Mouse (Mus musculus): ENCODE results near the gene Med18.
"Not testable (repeated sequence)": the region's sequence is repeated elsewhere in the genome, so short reads cannot be mapped to it uniquely, and the experiment has no call there.

The Med18 gene

GRCm38 (mm10) chr4:132482956-132483608 is 19.4 kb upstream of the Med18 start:
- peak in 1 of 2 experiments; percentile 71 for DNase-seq (ENCODE audit: inconsistent age in 2 of 2, low spot score in 1 of 2)

- DNase-seq (ENCODE audit: inconsistent age in 2 of 2, low spot score in 1 of 2), result not testable (repeated sequence)
These were observed 18.4 kb upstream of the Med18 start for GRCm38 (mm10) chr4:132482104-132482503.

DNA sequence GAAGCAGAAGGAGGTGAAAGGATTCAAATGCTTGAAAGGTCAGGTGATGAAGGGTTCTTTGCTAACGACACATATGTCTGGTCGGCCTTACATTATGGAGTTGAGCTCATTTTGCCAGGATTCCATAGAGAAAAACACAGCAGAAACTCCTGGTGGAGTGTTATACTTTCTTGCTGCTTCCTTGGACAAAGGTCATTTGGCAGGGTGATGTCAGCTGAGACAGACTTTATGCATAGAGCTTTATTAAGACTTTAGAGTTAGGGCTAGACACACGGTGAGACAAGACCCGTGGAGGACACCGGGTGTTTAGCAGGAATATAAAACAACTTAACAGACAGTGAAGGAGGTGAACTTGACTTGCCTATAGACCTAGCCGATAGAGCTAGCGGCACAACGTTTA is 14.1 kb upstream of the Med18 start:
- no peak for DNase-seq (ENCODE audit: inconsistent age in 2 of 2, low spot score in 1 of 2)

DNA sequence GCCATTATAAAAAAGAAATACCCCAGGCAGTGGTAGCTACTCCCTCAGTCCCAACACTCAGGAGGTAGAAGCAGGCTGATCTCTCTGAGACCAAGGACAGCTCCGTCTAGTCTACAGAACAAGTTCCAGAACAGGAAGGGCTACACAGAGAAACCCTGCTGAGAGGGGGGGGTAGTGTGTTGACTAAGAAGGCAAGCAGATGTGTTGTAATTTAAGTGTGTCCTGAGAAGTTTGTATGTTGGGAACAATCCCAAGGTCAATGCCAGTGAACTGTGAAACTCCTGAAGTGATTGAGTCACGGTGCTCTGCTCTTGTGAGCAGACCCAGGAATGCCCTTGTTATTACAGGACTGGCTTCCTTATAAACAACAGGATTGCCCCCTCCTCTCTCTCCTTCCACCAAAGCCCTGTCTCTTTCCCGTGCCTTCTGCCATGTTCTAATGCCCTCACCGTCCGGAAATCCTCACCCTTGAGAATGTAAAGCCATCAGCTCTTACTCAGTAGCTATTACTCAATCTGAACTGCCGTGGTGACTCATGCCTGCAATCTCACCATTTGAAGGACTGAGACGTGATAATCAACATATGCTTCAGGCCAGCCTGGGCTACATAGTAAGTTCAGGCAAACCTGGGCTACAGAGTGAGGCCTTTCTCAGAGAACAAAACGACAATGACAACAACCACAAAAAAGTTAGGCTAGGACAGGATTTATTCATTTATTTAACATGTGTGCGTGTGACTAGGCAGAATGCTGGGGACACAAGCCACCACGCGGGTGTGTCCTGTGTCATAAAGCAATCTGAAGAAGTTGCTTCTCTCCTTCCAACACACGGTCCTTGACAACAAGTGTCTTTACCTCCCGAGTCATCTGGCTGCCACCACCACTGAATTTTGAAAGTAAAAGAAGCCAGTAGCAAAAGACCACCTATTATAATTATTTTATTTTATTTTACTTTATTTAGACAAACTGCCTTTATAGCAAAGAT is 12.5 kb upstream of the Med18 start:
- peak in 1 of 2 experiments; percentile 87 for DNase-seq (ENCODE audit: inconsistent age in 2 of 2, low spot score in 1 of 2)

DNA sequence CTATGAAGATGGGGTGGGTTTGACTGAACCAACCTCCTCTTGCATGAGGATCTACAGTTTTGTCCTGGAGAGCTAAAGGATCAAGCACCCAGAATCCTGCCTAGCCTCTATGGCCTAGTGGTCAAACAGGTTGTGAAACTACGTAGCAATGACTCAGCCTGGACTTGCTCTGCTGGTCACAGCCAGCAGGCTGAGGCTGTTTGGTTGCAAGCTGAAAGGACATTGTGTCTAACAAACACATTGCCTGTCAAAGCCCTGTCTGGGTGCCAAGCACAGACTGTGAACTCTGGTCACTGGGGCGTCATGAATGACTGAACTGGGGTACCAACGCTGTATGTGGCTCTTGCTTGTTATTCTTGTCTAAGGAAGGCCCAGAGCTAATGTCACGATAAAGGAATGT is 10.9 kb upstream of the Med18 start:
- peak; percentile 53 to 82 for DNase-seq (ENCODE audit: inconsistent age in 2 of 2, low spot score in 1 of 2)

DNA sequence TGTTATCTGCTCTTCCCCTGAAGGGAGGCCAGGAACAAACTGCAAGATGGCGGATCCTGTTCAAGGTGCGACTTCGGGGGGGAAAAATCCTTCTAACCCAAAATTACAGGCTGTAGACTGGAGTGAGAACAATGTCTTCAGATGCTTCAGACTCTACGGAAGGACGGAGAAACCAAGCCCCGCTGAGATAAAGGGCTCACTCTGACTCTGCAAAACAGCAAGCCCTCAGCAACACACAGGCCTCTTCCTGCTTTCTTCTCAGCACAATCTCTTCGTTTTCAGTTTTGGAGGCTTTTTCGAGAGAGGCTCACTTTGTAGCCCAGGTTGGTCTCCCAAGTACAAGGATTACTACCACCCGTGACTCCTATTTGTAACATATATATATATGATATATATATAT is 9.7 kb upstream of the Med18 start:
- DNase-seq (ENCODE audit: inconsistent age in 2 of 2, low spot score in 1 of 2), result no peak

DNA sequence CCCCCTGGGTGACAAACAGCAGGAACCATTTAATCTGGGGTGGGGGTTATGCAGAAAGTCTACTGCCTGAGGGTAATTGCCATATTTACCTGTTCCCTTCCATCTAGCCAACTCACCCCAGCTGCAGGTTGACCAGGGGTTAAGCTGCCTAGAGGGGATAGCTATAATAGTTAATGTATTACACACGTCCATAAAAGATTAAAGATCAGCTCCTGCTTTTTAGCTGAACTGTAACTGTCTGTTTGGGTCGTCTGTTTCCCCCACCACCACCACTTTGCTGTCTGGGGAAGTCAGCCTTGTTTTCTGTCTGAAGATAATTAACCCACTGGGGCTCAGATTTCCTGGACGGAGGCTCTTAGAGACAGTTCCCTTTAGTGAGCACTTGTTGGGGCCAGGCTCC is 6.2 kb upstream of the Med18 start:
- no peak for DNase-seq (ENCODE audit: inconsistent age in 2 of 2, low spot score in 1 of 2)

- DNase-seq (ENCODE audit: inconsistent age in 2 of 2, low spot score in 1 of 2), result no peak
These were observed 513 bp upstream of the Med18 start for GRCm38 (mm10) chr4:132464255-132464613.

- DNase-seq (ENCODE audit: inconsistent age in 2 of 2, low spot score in 1 of 2), result no peak
These were observed 885 bp downstream of the Med18 start for GRCm38 (mm10) chr4:132462836-132463235.

- DNase-seq (ENCODE audit: inconsistent age in 2 of 2, low spot score in 1 of 2), result no peak
These were observed 3.5 kb downstream of the Med18 start for GRCm38 (mm10) chr4:132460225-132460624.

DNA sequence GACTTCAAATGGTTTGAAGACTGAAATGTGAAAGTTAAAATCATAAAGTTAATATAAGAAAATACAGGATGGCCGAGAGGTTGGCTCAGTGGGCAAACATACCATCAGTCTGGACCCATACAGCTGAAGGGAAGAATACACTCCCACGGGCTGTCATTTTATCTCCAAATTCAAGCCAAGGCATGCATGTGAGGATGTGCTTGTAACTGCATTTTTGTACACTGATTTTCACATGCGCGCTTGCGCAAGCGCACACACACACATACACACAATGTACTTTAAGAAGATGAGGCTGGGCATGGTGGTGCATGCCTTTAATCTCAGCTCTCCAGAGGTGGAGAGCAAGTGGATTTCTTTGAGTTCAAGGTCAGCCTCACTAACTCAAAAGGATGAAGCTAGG is 8.2 kb downstream of the Med18 start:
- DNase-seq (ENCODE audit: inconsistent age in 2 of 2, low spot score in 1 of 2), result no peak

- DNase-seq (ENCODE audit: inconsistent age in 2 of 2, low spot score in 1 of 2), result no peak
These were observed 8.6 kb downstream of the Med18 start for GRCm38 (mm10) chr4:132455146-132455545.

DNA sequence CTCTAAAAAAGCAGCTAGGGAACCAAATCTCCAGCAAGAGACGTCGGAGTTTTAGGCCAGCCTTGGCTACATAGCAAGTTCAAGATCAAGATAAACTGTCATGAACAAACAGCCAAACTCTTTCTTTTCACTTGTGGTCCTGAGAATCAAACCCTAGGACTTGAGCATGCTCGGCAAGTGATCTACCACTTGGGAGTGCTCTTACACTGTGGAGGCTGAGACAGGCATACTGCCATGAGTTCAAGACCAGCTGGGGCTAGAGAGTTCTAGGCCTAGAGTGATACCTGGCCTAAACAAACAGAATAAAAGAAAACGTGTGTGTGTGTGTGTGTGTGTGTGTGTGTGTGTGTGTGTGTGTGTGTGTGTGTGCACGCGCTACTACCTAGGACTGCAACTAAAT is 9.5 kb downstream of the Med18 start:
- DNase-seq (ENCODE audit: inconsistent age in 2 of 2, low spot score in 1 of 2), result no peak

DNA sequence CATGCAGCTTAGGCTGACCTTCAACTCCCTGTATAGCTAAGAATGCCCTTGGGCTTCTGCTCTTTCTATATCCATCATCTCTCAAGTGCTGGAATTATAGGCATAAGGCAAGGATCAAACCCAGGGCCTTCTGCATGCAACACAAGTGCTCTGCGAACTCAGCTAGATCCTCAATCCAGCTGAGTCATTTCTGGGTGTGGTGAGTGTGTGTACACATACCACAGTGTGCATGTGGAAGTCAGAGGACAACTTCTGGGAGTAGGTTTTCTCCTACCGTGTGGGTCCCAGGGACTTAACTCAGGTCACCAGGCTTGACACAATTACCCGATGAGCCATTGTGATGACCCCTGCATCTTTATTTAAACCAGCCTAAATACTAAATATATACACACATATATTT is 13.9 kb downstream of the Med18 start:
- DNase-seq (ENCODE audit: inconsistent age in 2 of 2, low spot score in 1 of 2), result no peak

DNA sequence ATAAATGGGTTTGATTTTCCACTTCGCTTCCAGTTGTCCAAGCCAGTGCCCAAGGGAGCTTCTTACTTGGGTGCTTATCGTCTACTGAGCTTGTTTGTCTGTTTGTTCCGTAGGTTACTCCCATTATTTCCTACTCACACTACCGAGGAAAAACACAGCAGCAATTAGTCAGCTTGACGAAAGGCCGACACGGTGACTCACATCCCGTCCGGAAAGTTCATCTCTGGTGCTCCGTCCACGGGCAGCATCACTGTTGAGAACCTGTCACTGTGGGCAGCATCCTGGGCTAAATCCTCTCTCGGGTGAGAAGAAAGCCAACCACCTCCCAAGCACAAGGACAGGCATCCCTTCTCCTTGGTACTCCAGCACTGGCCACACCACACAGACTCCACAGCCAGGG is 17.6 kb downstream of the Med18 start:
- peak; percentile 57 to 73 for DNase-seq (ENCODE audit: inconsistent age in 2 of 2, low spot score in 1 of 2)

DNA sequence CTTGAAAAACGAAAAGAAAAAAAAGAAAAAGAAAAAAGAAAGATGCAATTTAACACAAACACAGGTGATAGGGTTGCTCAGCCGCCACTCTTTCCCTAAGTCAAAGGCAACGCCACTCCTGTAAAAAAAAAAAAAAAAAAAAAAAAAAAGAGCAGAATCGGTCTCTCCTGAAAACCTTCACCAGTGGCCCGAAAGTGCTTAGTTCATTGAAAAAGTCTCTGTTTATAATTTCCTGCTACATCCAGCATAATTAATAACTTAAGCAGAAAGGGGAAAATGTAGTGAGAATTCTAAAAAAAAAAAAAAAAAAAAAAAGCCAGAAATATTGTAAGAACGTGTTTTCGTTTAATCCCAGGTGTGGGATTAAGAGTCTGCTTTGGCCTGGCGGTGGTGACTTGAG is 19.2 kb downstream of the Med18 start:
- no peak for DNase-seq (ENCODE audit: inconsistent age in 2 of 2, low spot score in 1 of 2)

GRCm38 (mm10) chr4:132437857-132438256 is 25.9 kb downstream of the Med18 start:
- DNase-seq (ENCODE audit: inconsistent age in 2 of 2, low spot score in 1 of 2), result no peak

GRCm38 (mm10) chr4:132432717-132433372 is 30.9 kb downstream of the Med18 start:
- no peak for DNase-seq (ENCODE audit: inconsistent age in 2 of 2, low spot score in 1 of 2)

GRCm38 (mm10) chr4:132428022-132428542 is 35.6 kb downstream of the Med18 start:
- peak in 1 of 2 experiments; percentile 25 for DNase-seq (ENCODE audit: inconsistent age in 2 of 2, low spot score in 1 of 2)

DNA sequence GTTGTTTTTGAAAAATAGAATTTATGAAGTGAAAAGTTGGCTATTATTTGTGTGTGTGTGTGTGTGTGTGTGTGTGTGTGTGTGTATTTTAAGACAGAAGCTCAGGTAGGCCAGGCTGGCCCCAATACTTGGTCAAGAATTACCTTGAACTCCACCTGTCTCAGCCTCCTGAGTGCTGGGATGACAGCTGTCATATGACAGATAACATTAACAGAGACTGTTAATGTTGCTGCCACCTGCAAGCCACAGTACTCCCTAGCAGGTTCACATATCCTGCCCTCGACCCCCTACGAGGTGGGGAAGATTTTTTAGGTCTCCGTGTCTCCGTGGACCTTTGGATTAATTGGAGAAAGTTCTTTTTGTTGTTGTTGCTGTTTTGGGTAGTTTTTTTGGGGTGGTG is 36.2 kb downstream of the Med18 start:
- no peak for DNase-seq (ENCODE audit: inconsistent age in 2 of 2, low spot score in 1 of 2)

DNA sequence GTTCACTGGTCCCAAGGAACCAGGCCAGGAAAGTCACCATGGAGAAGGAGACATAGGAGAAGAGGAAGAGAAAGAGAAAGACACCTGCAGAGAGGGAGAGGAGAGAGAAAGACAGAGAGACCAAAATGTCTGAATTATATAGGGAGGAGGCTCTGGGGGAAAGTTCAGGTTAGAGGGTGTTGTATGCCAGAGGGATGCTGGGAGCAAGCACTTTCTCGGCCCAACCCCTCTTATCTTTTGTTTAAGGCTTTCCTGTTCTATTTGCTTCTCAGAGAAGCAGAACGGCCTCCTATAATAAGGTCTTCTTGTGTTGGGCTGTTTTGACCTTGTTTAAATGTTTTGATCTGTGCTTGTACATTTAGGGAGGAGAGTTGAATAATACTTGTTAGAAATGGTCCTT is 37.7 kb downstream of the Med18 start:
- no peak for DNase-seq (ENCODE audit: inconsistent age in 2 of 2, low spot score in 1 of 2)

GRCm38 (mm10) chr4:132424765-132425164 is 39.0 kb downstream of the Med18 start:
- no peak for DNase-seq (ENCODE audit: inconsistent age in 2 of 2, low spot score in 1 of 2)
